9 mouse cellular contexts compared by ENCODE assay signal in the genomic region with DNA sequence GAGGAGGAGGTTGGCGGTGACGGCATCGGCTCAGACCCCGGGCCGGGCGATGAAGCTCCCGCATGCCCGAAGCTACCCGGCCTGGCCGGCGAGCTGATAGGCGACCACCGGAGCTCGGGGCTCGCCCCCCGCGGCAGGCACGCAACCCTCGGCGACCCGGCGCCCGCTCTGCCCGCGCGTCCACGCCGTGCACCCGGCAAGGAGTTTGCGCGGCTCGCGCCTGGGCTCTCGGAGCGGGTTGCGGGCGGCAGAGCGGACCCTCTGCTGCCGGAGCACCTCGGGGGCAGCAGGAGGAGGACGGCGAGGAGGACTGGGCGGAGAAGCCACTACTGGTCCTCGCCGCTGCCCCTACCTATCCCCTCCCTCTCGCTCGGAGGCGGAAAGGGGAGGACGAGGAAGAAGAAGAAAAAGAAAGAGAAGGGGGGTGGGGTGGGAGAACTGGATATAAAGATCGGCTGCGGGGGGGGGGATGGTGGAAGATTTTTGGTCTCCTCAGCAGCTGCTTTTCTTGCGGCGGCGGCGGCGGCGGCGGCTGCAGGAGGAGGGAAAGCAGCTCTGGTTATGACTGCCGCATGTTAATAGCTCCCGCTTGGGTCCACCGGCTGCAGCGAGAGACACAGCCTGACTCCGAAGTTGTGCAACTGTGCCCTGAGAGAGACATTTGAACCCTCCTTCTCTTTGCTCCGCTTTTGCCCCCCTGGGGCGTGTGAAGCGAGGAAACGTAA. TPM values are rescaled to one million over a fixed set of nuclear protein-coding genes. Genes with fewer than 3 reads are reported as not detected.
DNase-seq lines count a peak whose midpoint lies in the region; ATAC-seq and TF ChIP-seq lines count a peak whose summit lies in the region.
"Had no signal": no experiment of that assay in that cellular context is flagged by ENCODE, and none has a peak within 500 bp of the region (broad histone marks: within the 10 kb centered on the region; RNA-seq: fewer than 3 reads in every experiment).

No protein-coding gene starts in this region.

- no peak for DNase-seq in spleen, adult 2 months (ENCODE audit: low read depth in 1 of 2, low spot score in 2 of 2)
- DNase-seq in spleen, postnatal 36 days (ENCODE audit: low spot score in 2 of 2) = no peak
- DNase-seq in embryonic facial prominence, embryonic 10.5 days (ENCODE audit: low spot score) = peak; percentile 84
- peak; percentile 11 to 30 for DNase-seq in heart, adult 9 months (ENCODE audit: low spot score in 2 of 2)
- peak; percentile 39 for DNase-seq in liver
- peak; percentile 9 for DNase-seq in testis, postnatal 14 days (ENCODE audit: low spot score)

- H3K4me1 ChIP-seq in spleen, adult 2 months (ENCODE audit: control insufficient read depth, insufficient read depth, insufficient read length) = no peaks in the 10 kb centered on the region; the same call in 1 of the 2 replicates
- H3K4me1 ChIP-seq in embryonic facial prominence, embryonic 10.5 days = peaks cover 36% of the 10 kb centered on the region
- H3K4me1 ChIP-seq in kidney, embryonic 15.5 days = peaks cover 25% of the 10 kb centered on the region
- peaks cover 17% of the 10 kb centered on the region for H3K4me1 ChIP-seq in midbrain, embryonic 16.5 days (ENCODE audit: control insufficient read depth, insufficient read depth, low read length)

- H3K4me3 ChIP-seq in spleen, adult 2 months (ENCODE audit: extremely low read depth, insufficient read depth, insufficient read length) = peak overlapping the region; percentile 51; the same call in 1 of the 2 replicates
- peak overlapping the region; percentile 83 for H3K4me3 ChIP-seq in embryonic facial prominence, embryonic 10.5 days
- H3K4me3 ChIP-seq in kidney, embryonic 15.5 days (replicated peaks) = peak overlapping the region; percentile 76
- H3K4me3 ChIP-seq in midbrain, embryonic 16.5 days (ENCODE audit: low read depth, low read length) = peak overlapping the region; percentile 88

- H3K4me2 ChIP-seq in kidney, embryonic 15.5 days = peak overlapping the region; percentile 87
- H3K4me2 ChIP-seq in midbrain, embryonic 16.5 days (ENCODE audit: low read length) = peak overlapping the region; percentile 74

- peak; percentile 50 for ATAC-seq in kidney, embryonic 15.5 days (replicated peaks; ENCODE audit: low FRiP score)
- peak; percentile 52 for ATAC-seq in midbrain, embryonic 16.5 days

- H3K9me3 ChIP-seq in embryonic facial prominence, embryonic 10.5 days = no peaks in the 10 kb centered on the region
- H3K9me3 ChIP-seq in kidney, embryonic 15.5 days (replicated peaks) = no peaks in the 10 kb centered on the region
- H3K9me3 ChIP-seq in midbrain, embryonic 16.5 days (replicated peaks; ENCODE audit: control insufficient read depth, low read length, poor library complexity, severe bottlenecking) = no peaks in the 10 kb centered on the region

- WGBS in spleen, adult 2 months = 1% methylated on average over 65 of the region's 67 CpGs
- WGBS in embryonic facial prominence, embryonic 10.5 days = under 1% methylated on average over 66 of the region's 67 CpGs
- under 1% methylated on average over 61 of the region's 67 CpGs for WGBS in kidney, embryonic 15.5 days
- WGBS in midbrain, embryonic 16.5 days = under 1% methylated on average over 56 of the region's 67 CpGs

- no peak for TF ChIP-seq POLR2A in spleen, adult 2 months (IDR thresholded peaks at IDR 0.05; ENCODE audit: low read depth, low read length)

- H3K27ac ChIP-seq in spleen, adult 2 months (ENCODE audit: insufficient read depth, low read length) = no peak overlapping the region
- peak overlapping the region; percentile 96 for H3K27ac ChIP-seq in embryonic facial prominence, embryonic 10.5 days (replicated peaks)
- H3K27ac ChIP-seq in kidney, embryonic 15.5 days = peak overlapping the region; percentile 91
- H3K27ac ChIP-seq in midbrain, embryonic 16.5 days (ENCODE audit: low read length) = peak overlapping the region; percentile 99

- peak overlapping the region; percentile 53 for H3K9ac ChIP-seq in kidney, embryonic 15.5 days
- H3K9ac ChIP-seq in midbrain, embryonic 16.5 days (ENCODE audit: low read depth, low read length) = peak overlapping the region; percentile 97

- peaks cover 14% of the 10 kb centered on the region for H3K27me3 ChIP-seq in spleen, adult 2 months (ENCODE audit: control insufficient read depth, insufficient read depth, low read length)
- peaks cover 38% of the 10 kb centered on the region for H3K27me3 ChIP-seq in embryonic facial prominence, embryonic 10.5 days (replicated peaks; ENCODE audit: low read depth, poor library complexity, severe bottlenecking)
- H3K27me3 ChIP-seq in kidney, embryonic 15.5 days = no peaks in the 10 kb centered on the region
- no peaks in the 10 kb centered on the region for H3K27me3 ChIP-seq in midbrain, embryonic 16.5 days (ENCODE audit: control insufficient read depth, insufficient read depth, low read depth, low read length)
- H3K27me3 ChIP-seq: CH12.LX had no signal

- no peak for TF ChIP-seq CTCF in spleen, adult 2 months (IDR thresholded peaks at IDR 0.05; ENCODE audit: extremely low read depth, insufficient read depth, insufficient read length, insufficient replicate concordance)

- no peaks in the 10 kb centered on the region for H3K36me3 ChIP-seq in spleen, adult 2 months (ENCODE audit: control insufficient read depth, insufficient read depth, low read length)
- no peaks in the 10 kb centered on the region for H3K36me3 ChIP-seq in embryonic facial prominence, embryonic 10.5 days (replicated peaks)
- no peaks in the 10 kb centered on the region for H3K36me3 ChIP-seq in kidney, embryonic 15.5 days
- no peaks in the 10 kb centered on the region for H3K36me3 ChIP-seq in midbrain, embryonic 16.5 days (ENCODE audit: control insufficient read depth, insufficient read depth, low read length)

RNA-seq across cellular contexts. Expression of a gene that starts 0.5 kb away (rescaled TPM):
- 2.5 and 2.8 TPM in 2 replicates for polyA plus RNA-seq in spleen, adult 2 months (2012; rRNA removed)
- polyA plus RNA-seq in embryonic facial prominence, embryonic 10.5 days (2016; fragmentation: Nextera tagmentation; extraction: Ambion mirVana) = 11.2 and 11.9 TPM in 2 replicates
- 18.5 and 20.4 TPM in 2 replicates for polyA plus RNA-seq in kidney, embryonic 15.5 days (2015; fragmentation: Nextera tagmentation; extraction: Ambion mirVana)
- 68.4 and 69.5 TPM in 2 replicates for polyA plus RNA-seq in midbrain, embryonic 16.5 days (2015; fragmentation: Nextera tagmentation; extraction: Ambion mirVana)

Comparison
In these comparisons a context has a peak if more than half of its experiments do, and no peak if none do; other contexts are left out.
1. DNase-seq: peak in embryonic facial prominence, embryonic 10.5 days (single experiment), heart, adult 9 months (2 of 2), liver (single experiment) and testis, postnatal 14 days (single experiment); none in spleen, adult 2 months (0 of 2) and spleen, postnatal 36 days (0 of 2).
2. Peak in every context shown above with its lines, with median percentiles within 50 percentile points of each other: H3K4me3 ChIP-seq.